Mouse (Mus musculus) thymus, adult 2 months (tissue): ENCODE data around the gene Pgpep1l.

ENCODE experiments used
- CTCF ChIP-seq: fragments of 200-500 bp; IDR thresholded peaks from 2 replicates; pipeline ENCODE4 v1.5.1; 2012; ENCODE audit warnings: mild to moderate bottlenecking, control low read depth, low read length, moderate library complexity, borderline replicate concordance; ENCODE audit not compliant: control insufficient read depth, poor library complexity, insufficient read depth; ENCODE audit errors: extremely low read depth
- POLR2A ChIP-seq: fragments of 200-500 bp; IDR thresholded peaks from 2 replicates; pipeline ENCODE4 v1.6.1; 2012; ENCODE audit warnings: mild to moderate bottlenecking, low read length, control low read depth, moderate library complexity; ENCODE audit not compliant: control insufficient read depth, poor library complexity, insufficient read depth; ENCODE audit errors: extremely low read depth

DNA sequence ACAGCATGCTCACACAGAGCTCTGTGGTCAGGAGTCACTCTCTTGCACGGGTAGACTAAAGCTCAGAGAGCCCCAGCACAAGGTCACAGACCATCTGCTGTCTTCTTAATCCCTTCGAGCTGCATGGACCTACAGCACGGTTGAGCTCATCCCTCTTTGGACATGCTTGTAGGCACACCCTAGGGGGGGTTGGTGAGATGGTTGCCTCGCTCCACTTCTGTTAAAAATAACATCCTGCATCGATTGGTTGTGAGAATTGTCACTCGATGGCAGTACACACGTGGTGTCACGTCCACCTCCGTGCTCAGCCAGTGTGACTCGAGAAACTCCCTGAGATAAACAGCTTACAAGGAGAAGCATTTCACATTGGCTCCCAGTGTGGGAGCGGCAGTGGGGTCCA, 45.2 kb downstream of the Pgpep1l start:
- TF ChIP-seq CTCF, result no peak
- TF ChIP-seq POLR2A, result no peak
